Mouse (Mus musculus): ENCODE data around the gene Pld5. TPM values are rescaled to one million over a fixed set of nuclear protein-coding genes. Genes with fewer than 3 reads are reported as not detected.

Pld5 gene
- polyA plus RNA-seq, 1 experiment from 2014 or later = 0.80 TPM

- Histone ChIP-seq H3K27ac (no peak overlapping the region), H3K4me2 (no peak overlapping the region), H3K27me3 (no peaks in the 10 kb centered on the region), H3K36me3 (ENCODE audit: poor library complexity, severe bottlenecking) (no peaks in the 10 kb centered on the region), H3K9me3 (replicated peaks) (no peaks in the 10 kb centered on the region), H3K4me1 (peaks cover 17% of the 10 kb centered on the region), H3K9ac (no peak overlapping the region), H3K4me3 (no peak overlapping the region)
- peak; percentile 93 for ATAC-seq
- 31% methylated on average over 1 of the region's 1 CpGs for WGBS
These were observed 199.7 kb downstream of the Pld5 start for GRCm38 (mm10) chr1:176075409-176075808.

- Histone ChIP-seq H3K27ac (no peak overlapping the region), H3K4me2 (no peak overlapping the region), H3K36me3 (ENCODE audit: poor library complexity, severe bottlenecking) (no peaks in the 10 kb centered on the region), H3K27me3 (no peaks in the 10 kb centered on the region), H3K4me3 (no peak overlapping the region), H3K9me3 (replicated peaks) (no peaks in the 10 kb centered on the region), H3K9ac (no peak overlapping the region), H3K4me1 (peaks cover 17% of the 10 kb centered on the region)
- 63% methylated on average over 5 of the region's 5 CpGs for WGBS
- no peak for ATAC-seq
These were observed 200.6 kb downstream of the Pld5 start for GRCm38 (mm10) chr1:176074526-176074925.

GRCm38 (mm10) chr1:176065281-176065680 lies 209.8 kb downstream of the Pld5 start:
- no peak overlapping the region for H3K4me3 ChIP-seq
- no peak overlapping the region for H3K9ac ChIP-seq
- no peaks in the 10 kb centered on the region for H3K4me1 ChIP-seq
- ATAC-seq = no peak
- H3K27me3 ChIP-seq = no peaks in the 10 kb centered on the region
- H3K27ac ChIP-seq = no peak overlapping the region
- no peak overlapping the region for H3K4me2 ChIP-seq
- no peaks in the 10 kb centered on the region for H3K36me3 ChIP-seq (ENCODE audit: poor library complexity, severe bottlenecking)
- 0 out of 2 replicates have a peak, but pooled peaks cover 2% of the 10 kb centered on the region for H3K9me3 ChIP-seq (replicated peaks)

GRCm38 (mm10) chr1:176064471-176064870 lies 210.6 kb downstream of the Pld5 start:
- Histone ChIP-seq H3K9ac (no peak overlapping the region), H3K36me3 (ENCODE audit: poor library complexity, severe bottlenecking) (no peaks in the 10 kb centered on the region), H3K4me1 (no peaks in the 10 kb centered on the region), H3K27ac (no peak overlapping the region), H3K9me3 (replicated peaks) (0 out of 2 replicates have a peak, but pooled peaks cover 2% of the 10 kb centered on the region), H3K4me3 (no peak overlapping the region), H3K27me3 (no peaks in the 10 kb centered on the region), H3K4me2 (no peak overlapping the region)
- no peak for ATAC-seq

- H3K4me3 ChIP-seq = no peak overlapping the region
- no peaks in the 10 kb centered on the region for H3K27me3 ChIP-seq
- no peak overlapping the region for H3K27ac ChIP-seq
- ATAC-seq = no peak
- H3K4me2 ChIP-seq = no peak overlapping the region
- H3K9ac ChIP-seq = no peak overlapping the region
- WGBS = 61% methylated on average over 1 of the region's 1 CpGs
- H3K36me3 ChIP-seq (ENCODE audit: poor library complexity, severe bottlenecking) = no peaks in the 10 kb centered on the region
- no peaks in the 10 kb centered on the region for H3K4me1 ChIP-seq
- no peaks in the 10 kb centered on the region for H3K9me3 ChIP-seq (replicated peaks)
These were observed 221.5 kb downstream of the Pld5 start for GRCm38 (mm10) chr1:176053653-176054052.

GRCm38 (mm10) chr1:176046995-176047394 lies 228.1 kb downstream of the Pld5 start:
- H3K4me1 ChIP-seq = no peaks in the 10 kb centered on the region
- H3K36me3 ChIP-seq (ENCODE audit: poor library complexity, severe bottlenecking) = no peaks in the 10 kb centered on the region
- no peak overlapping the region for H3K4me3 ChIP-seq
- H3K9me3 ChIP-seq (replicated peaks) = no peaks in the 10 kb centered on the region
- H3K27ac ChIP-seq = no peak overlapping the region
- no peak for ATAC-seq
- no peak overlapping the region for H3K9ac ChIP-seq
- no peaks in the 10 kb centered on the region for H3K27me3 ChIP-seq
- 80% methylated on average over 5 of the region's 5 CpGs for WGBS
- H3K4me2 ChIP-seq = no peak overlapping the region

GRCm38 (mm10) chr1:176046375-176046774 lies 228.7 kb downstream of the Pld5 start:
- no peaks in the 10 kb centered on the region for H3K27me3 ChIP-seq
- no peak overlapping the region for H3K27ac ChIP-seq
- WGBS = 88% methylated on average over 1 of the region's 1 CpGs
- H3K4me1 ChIP-seq = no peaks in the 10 kb centered on the region
- no peaks in the 10 kb centered on the region for H3K9me3 ChIP-seq (replicated peaks)
- no peak for ATAC-seq
- H3K36me3 ChIP-seq (ENCODE audit: poor library complexity, severe bottlenecking) = no peaks in the 10 kb centered on the region
- H3K9ac ChIP-seq = no peak overlapping the region
- H3K4me3 ChIP-seq = no peak overlapping the region
- H3K4me2 ChIP-seq = no peak overlapping the region

GRCm38 (mm10) chr1:176043056-176043455 lies 232.1 kb downstream of the Pld5 start:
- WGBS = 87% methylated on average over 4 of the region's 4 CpGs
- no peaks in the 10 kb centered on the region for H3K9me3 ChIP-seq (replicated peaks)

GRCm38 (mm10) chr1:176039923-176040322 lies 235.2 kb downstream of the Pld5 start:
- Histone ChIP-seq H3K4me1 (peaks cover 12% of the 10 kb centered on the region; the same call in 1 of the 2 replicates), H3K27ac (no peak overlapping the region), H3K4me2 (no peak overlapping the region), H3K9ac (no peak overlapping the region), H3K9me3 (replicated peaks) (no peaks in the 10 kb centered on the region), H3K27me3 (no peaks in the 10 kb centered on the region), H3K36me3 (ENCODE audit: poor library complexity, severe bottlenecking) (no peaks in the 10 kb centered on the region), H3K4me3 (no peak overlapping the region)
- 24% methylated on average over 3 of the region's 3 CpGs for WGBS
- ATAC-seq = no peak

More at GRCm38 (mm10) chr1:176043056-176043455, 232.1 kb downstream of the Pld5 start:
- Histone ChIP-seq H3K4me3 (no peak overlapping the region), H3K27ac (no peak overlapping the region), H3K4me2 (no peak overlapping the region), H3K36me3 (ENCODE audit: poor library complexity, severe bottlenecking) (no peaks in the 10 kb centered on the region), H3K27me3 (no peaks in the 10 kb centered on the region), H3K4me1 (0 out of 2 replicates have a peak, but pooled peaks cover 4% of the 10 kb centered on the region), H3K9ac (no peak overlapping the region)
- no peak for ATAC-seq

- Histone ChIP-seq H3K27ac (no peak overlapping the region), H3K4me2 (no peak overlapping the region), H3K9me3 (replicated peaks) (no peaks in the 10 kb centered on the region), H3K4me3 (no peak overlapping the region), H3K4me1 (peaks cover 12% of the 10 kb centered on the region; the same call in 1 of the 2 replicates), H3K27me3 (no peaks in the 10 kb centered on the region), H3K36me3 (ENCODE audit: poor library complexity, severe bottlenecking) (no peaks in the 10 kb centered on the region), H3K9ac (no peak overlapping the region)
- ATAC-seq = peak; percentile 41; the same call in 1 of the 2 replicates
- 15% methylated on average over 3 of the region's 3 CpGs for WGBS
These were observed 239.1 kb downstream of the Pld5 start for GRCm38 (mm10) chr1:176036028-176036427.

GRCm38 (mm10) chr1:176034699-176035098 lies 240.4 kb downstream of the Pld5 start:
- Histone ChIP-seq H3K4me3 (no peak overlapping the region), H3K9ac (no peak overlapping the region), H3K36me3 (ENCODE audit: poor library complexity, severe bottlenecking) (no peaks in the 10 kb centered on the region), H3K4me1 (peaks cover 9% of the 10 kb centered on the region; the same call in 1 of the 2 replicates), H3K27ac (no peak overlapping the region), H3K27me3 (no peaks in the 10 kb centered on the region), H3K4me2 (no peak overlapping the region), H3K9me3 (replicated peaks) (no peaks in the 10 kb centered on the region)
- 91% methylated on average over 6 of the region's 6 CpGs for WGBS
- ATAC-seq = no peak

- H3K4me2 ChIP-seq = no peak overlapping the region
- H3K27me3 ChIP-seq = no peaks in the 10 kb centered on the region
- H3K27ac ChIP-seq = no peak overlapping the region
- H3K36me3 ChIP-seq (ENCODE audit: poor library complexity, severe bottlenecking) = no peaks in the 10 kb centered on the region
- H3K9ac ChIP-seq = no peak overlapping the region
- no peak for ATAC-seq
- WGBS = 71% methylated on average over 5 of the region's 5 CpGs
- H3K4me3 ChIP-seq = no peak overlapping the region
- no peaks in the 10 kb centered on the region for H3K9me3 ChIP-seq (replicated peaks)
- peaks cover 8% of the 10 kb centered on the region; the same call in 1 of the 2 replicates for H3K4me1 ChIP-seq
These were observed 241.4 kb downstream of the Pld5 start for GRCm38 (mm10) chr1:176033698-176034097.

GRCm38 (mm10) chr1:176029063-176029462 lies 246.0 kb downstream of the Pld5 start:
- no peaks in the 10 kb centered on the region for H3K4me1 ChIP-seq
- no peak overlapping the region for H3K9ac ChIP-seq
- no peak overlapping the region for H3K4me2 ChIP-seq
- H3K36me3 ChIP-seq (ENCODE audit: poor library complexity, severe bottlenecking) = no peaks in the 10 kb centered on the region
- WGBS = 77% methylated on average over 1 of the region's 1 CpGs
- H3K27me3 ChIP-seq = no peaks in the 10 kb centered on the region
- no peak overlapping the region for H3K27ac ChIP-seq
- H3K4me3 ChIP-seq = no peak overlapping the region
- no peak for ATAC-seq
- H3K9me3 ChIP-seq (replicated peaks) = no peaks in the 10 kb centered on the region

Measured in forebrain, embryonic 13.5 days (tissue).